Comparison of ENCODE assay signal across 19 mouse cellular contexts in the genomic region with DNA sequence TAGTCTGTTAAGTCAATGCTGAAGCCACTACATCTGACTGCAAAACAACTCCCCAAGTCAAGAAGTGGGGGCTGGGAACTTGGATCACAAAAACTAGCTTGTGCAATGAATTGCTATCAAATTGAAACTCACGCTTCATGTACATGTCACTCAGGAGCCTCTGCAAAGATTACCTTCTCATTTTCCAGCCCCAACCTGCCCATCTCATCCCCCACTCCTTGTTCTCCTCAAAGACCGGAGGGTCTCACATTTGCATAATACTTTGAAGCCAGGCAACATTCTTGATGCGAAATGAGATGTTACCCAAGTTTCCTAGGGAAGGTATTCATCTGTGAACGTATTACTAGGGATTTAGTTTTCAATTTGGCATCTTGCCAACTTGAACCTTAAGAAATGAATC. TPM values are rescaled to one million over a fixed set of nuclear protein-coding genes. Genes with fewer than 3 reads are reported as not detected.
"Had no signal": no experiment of that assay in that cellular context is flagged by ENCODE, and none has a peak within 500 bp of the region (broad histone marks: within the 10 kb centered on the region; RNA-seq: fewer than 3 reads in every experiment).

No protein-coding gene starts in this region.

- H3K4me2 ChIP-seq: neural tube, embryonic 13.5 days; neural tube, embryonic 15.5 days; stomach, embryonic 15.5 days had no signal

- DNase-seq: retina, postnatal 1 day; right cerebral cortex, adult 18-20 months; right cerebral cortex, postnatal 14 days; right cerebral cortex, postnatal 25 days; right cerebral cortex, postnatal 4 days; spleen, adult 18-20 months; thymus, adult 18-20 months; thymus, adult 2 months; thymus, postnatal 14 days; thymus, postnatal 25 days; thymus, postnatal 36 days; thymus, postnatal 4 days had no signal

- H3K4me1 ChIP-seq: stomach, embryonic 15.5 days had no signal

- H3K27ac ChIP-seq: neural tube, embryonic 13.5 days; neural tube, embryonic 15.5 days; stomach, embryonic 15.5 days; stomach, postnatal 0 days had no signal

- H3K9ac ChIP-seq: neural tube, embryonic 13.5 days; neural tube, embryonic 15.5 days; stomach, embryonic 15.5 days had no signal

- H3K27me3 ChIP-seq: neural tube, embryonic 13.5 days; neural tube, embryonic 15.5 days; stomach, embryonic 15.5 days had no signal

- H3K9me3 ChIP-seq: neural tube, embryonic 13.5 days; neural tube, embryonic 15.5 days; stomach, embryonic 15.5 days had no signal

- H3K36me3 ChIP-seq: stomach, embryonic 15.5 days had no signal

- H3K4me3 ChIP-seq: neural tube, embryonic 13.5 days; neural tube, embryonic 15.5 days; stomach, embryonic 15.5 days had no signal

RNA-seq across cellular contexts. Expression of gene Plppr1, which starts 10.4 kb away (rescaled TPM):
- total RNA-seq: neutrophil, adult 5-6 weeks had no signal
- polyA plus RNA-seq: testis, adult 2 months; urinary bladder, adult 2 months had no signal
